Mouse (Mus musculus): ENCODE data around the gene Rasgrp1. TPM values are rescaled to one million over a fixed set of nuclear protein-coding genes. Genes with fewer than 3 reads are reported as not detected.
A peak's percentile ranks its signal among the peaks of the same experiment; 100 is the strongest.

The Rasgrp1 gene
- polyA plus RNA-seq, 1 experiment from 2014 or later: 0.38 TPM

- H3K4me3 ChIP-seq (ENCODE audit: low read length): no peak overlapping the region
- 84% methylated on average over 16 of the region's 16 CpGs for WGBS
- no peak overlapping the region for H3K27ac ChIP-seq (ENCODE audit: low read depth, low read length)
- no peaks in the 10 kb centered on the region for H3K4me1 ChIP-seq (ENCODE audit: control insufficient read depth, insufficient read depth, low read length)
- H3K36me3 ChIP-seq (ENCODE audit: control insufficient read depth, insufficient read depth, low read length): no peaks in the 10 kb centered on the region
- no peak for ATAC-seq (ENCODE audit: low FRiP score, low TSS enrichment)
- H3K9ac ChIP-seq (ENCODE audit: low read depth, low read length): no peak overlapping the region
- H3K4me2 ChIP-seq (replicated peaks; ENCODE audit: low read depth, low read length): no peak overlapping the region
- no peaks in the 10 kb centered on the region for H3K9me3 ChIP-seq (ENCODE audit: control insufficient read depth, low read length)
- no peaks in the 10 kb centered on the region for H3K27me3 ChIP-seq (ENCODE audit: control insufficient read depth, insufficient read depth, low read length)
Observed at GRCm38 (mm10) chr2:117299596-117300448, 43.0 kb downstream of the Rasgrp1 start.

- no peak for ATAC-seq (ENCODE audit: low FRiP score, low TSS enrichment)
- no peak overlapping the region for H3K4me3 ChIP-seq (ENCODE audit: low read length)
- 85% methylated on average over 7 of the region's 7 CpGs for WGBS
- no peaks in the 10 kb centered on the region for H3K36me3 ChIP-seq (ENCODE audit: control insufficient read depth, insufficient read depth, low read length)
- H3K9me3 ChIP-seq (ENCODE audit: control insufficient read depth, low read length): no peaks in the 10 kb centered on the region
- H3K4me2 ChIP-seq (replicated peaks; ENCODE audit: low read depth, low read length): no peak overlapping the region
- H3K9ac ChIP-seq (ENCODE audit: low read depth, low read length): no peak overlapping the region
- no peak overlapping the region for H3K27ac ChIP-seq (ENCODE audit: low read depth, low read length)
- no peaks in the 10 kb centered on the region for H3K4me1 ChIP-seq (ENCODE audit: control insufficient read depth, insufficient read depth, low read length)
- H3K27me3 ChIP-seq (ENCODE audit: control insufficient read depth, insufficient read depth, low read length): no peaks in the 10 kb centered on the region
Observed at GRCm38 (mm10) chr2:117288291-117288690, 54.5 kb downstream of the Rasgrp1 start.

DNA sequence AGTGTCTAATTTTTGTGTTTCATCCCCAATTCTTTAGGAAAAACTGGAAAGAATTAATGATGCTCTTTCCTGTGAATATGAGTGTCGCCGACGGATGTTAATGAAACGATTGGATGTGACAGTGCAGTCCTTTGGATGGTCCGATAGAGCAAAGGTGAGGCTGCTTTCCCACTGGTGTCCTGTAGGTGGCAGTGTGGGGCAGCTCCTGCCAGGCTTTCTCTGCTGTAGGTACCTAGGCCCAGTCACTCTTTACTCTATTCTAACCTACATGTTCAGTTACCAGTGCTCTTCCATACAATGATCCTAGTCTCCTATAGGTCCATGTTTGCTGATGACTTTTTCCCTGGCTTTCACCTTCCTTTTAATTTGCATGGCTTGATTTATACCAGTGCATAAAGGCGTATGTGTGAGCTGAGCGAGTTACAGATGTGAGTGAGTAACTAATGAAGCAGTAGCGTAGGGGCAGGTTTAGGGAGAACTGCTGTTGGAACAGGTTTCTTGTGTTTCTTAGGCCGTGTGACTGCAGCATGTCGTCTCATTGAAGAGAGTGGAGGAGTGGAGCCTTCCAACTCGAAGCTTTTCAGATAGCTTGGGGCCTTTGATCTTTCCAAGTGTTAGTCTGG is 78.9 kb downstream of the Rasgrp1 start:
- Histone ChIP-seq H3K4me1 (ENCODE audit: control insufficient read depth, insufficient read depth, low read length) (no peaks in the 10 kb centered on the region), H3K9me3 (ENCODE audit: control insufficient read depth, low read length) (no peaks in the 10 kb centered on the region), H3K9ac (ENCODE audit: low read depth, low read length) (no peak overlapping the region), H3K27ac (ENCODE audit: low read depth, low read length) (no peak overlapping the region), H3K4me3 (ENCODE audit: low read length) (no peak overlapping the region), H3K4me2 (replicated peaks; ENCODE audit: low read depth, low read length) (no peak overlapping the region), H3K27me3 (ENCODE audit: control insufficient read depth, insufficient read depth, low read length) (no peaks in the 10 kb centered on the region), H3K36me3 (ENCODE audit: control insufficient read depth, insufficient read depth, low read length) (peaks cover 44% of the 10 kb centered on the region)
- WGBS: 74% methylated on average over 11 of the region's 11 CpGs
- ATAC-seq (ENCODE audit: low FRiP score, low TSS enrichment): peak; percentile 28; the same call in 1 of the 2 replicates

DNA sequence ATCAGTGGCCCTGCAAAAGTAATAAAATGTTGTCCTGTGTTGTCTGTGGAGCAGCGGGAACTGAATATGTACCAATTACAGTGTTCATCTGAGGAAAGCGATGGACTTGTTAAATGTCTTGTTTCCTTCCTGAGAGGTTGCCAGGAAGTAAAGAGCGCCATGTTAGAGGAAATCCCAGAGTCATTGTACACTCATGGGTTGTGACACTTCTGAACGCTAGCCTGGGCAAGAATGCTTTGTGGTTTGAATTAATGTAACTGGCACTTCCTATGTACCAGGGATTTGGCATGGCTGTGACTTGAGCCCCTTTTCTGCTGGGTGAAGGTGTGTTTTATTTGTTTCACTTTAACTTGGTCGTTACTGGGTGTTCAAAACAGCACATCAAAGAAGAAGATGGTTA is 80.6 kb downstream of the Rasgrp1 start:
- H3K36me3 ChIP-seq (ENCODE audit: control insufficient read depth, insufficient read depth, low read length): peaks cover 37% of the 10 kb centered on the region
- H3K27ac ChIP-seq (ENCODE audit: low read depth, low read length): no peak overlapping the region
- H3K4me1 ChIP-seq (ENCODE audit: control insufficient read depth, insufficient read depth, low read length): no peaks in the 10 kb centered on the region
- H3K9me3 ChIP-seq (ENCODE audit: control insufficient read depth, low read length): no peaks in the 10 kb centered on the region
- H3K9ac ChIP-seq (ENCODE audit: low read depth, low read length): no peak overlapping the region
- no peak overlapping the region for H3K4me3 ChIP-seq (ENCODE audit: low read length)
- no peak for ATAC-seq (ENCODE audit: low FRiP score, low TSS enrichment)
- no peaks in the 10 kb centered on the region for H3K27me3 ChIP-seq (ENCODE audit: control insufficient read depth, insufficient read depth, low read length)
- H3K4me2 ChIP-seq (replicated peaks; ENCODE audit: low read depth, low read length): no peak overlapping the region
- WGBS: 91% methylated on average over 5 of the region's 5 CpGs

- Histone ChIP-seq H3K4me3 (ENCODE audit: low read length) (no peak overlapping the region), H3K4me1 (ENCODE audit: control insufficient read depth, insufficient read depth, low read length) (no peaks in the 10 kb centered on the region), H3K27ac (ENCODE audit: low read depth, low read length) (no peak overlapping the region), H3K27me3 (ENCODE audit: control insufficient read depth, insufficient read depth, low read length) (no peaks in the 10 kb centered on the region), H3K4me2 (replicated peaks; ENCODE audit: low read depth, low read length) (no peak overlapping the region), H3K36me3 (ENCODE audit: control insufficient read depth, insufficient read depth, low read length) (peaks cover 14% of the 10 kb centered on the region; the same call in 1 of the 2 replicates), H3K9ac (ENCODE audit: low read depth, low read length) (no peak overlapping the region), H3K9me3 (ENCODE audit: control insufficient read depth, low read length) (no peaks in the 10 kb centered on the region)
- ATAC-seq (ENCODE audit: low FRiP score, low TSS enrichment): no peak
- 94% methylated on average over 1 of the region's 1 CpGs for WGBS
Observed at GRCm38 (mm10) chr2:117257617-117258016, 85.2 kb downstream of the Rasgrp1 start.

GRCm38 (mm10) chr2:117255415-117255814 is 87.4 kb downstream of the Rasgrp1 start:
- 84% methylated on average over 2 of the region's 2 CpGs for WGBS
- Histone ChIP-seq H3K4me3 (ENCODE audit: low read length) (no peak overlapping the region), H3K4me1 (ENCODE audit: control insufficient read depth, insufficient read depth, low read length) (peaks cover 6% of the 10 kb centered on the region; the same call in 1 of the 2 replicates), H3K4me2 (replicated peaks; ENCODE audit: low read depth, low read length) (no peak overlapping the region), H3K36me3 (ENCODE audit: control insufficient read depth, insufficient read depth, low read length) (peaks cover 10% of the 10 kb centered on the region; the same call in 1 of the 2 replicates), H3K27ac (ENCODE audit: low read depth, low read length) (no peak overlapping the region), H3K27me3 (ENCODE audit: control insufficient read depth, insufficient read depth, low read length) (no peaks in the 10 kb centered on the region), H3K9ac (ENCODE audit: low read depth, low read length) (no peak overlapping the region), H3K9me3 (ENCODE audit: control insufficient read depth, low read length) (no peaks in the 10 kb centered on the region)
- no peak for ATAC-seq (ENCODE audit: low FRiP score, low TSS enrichment)

- peak overlapping the region; percentile 84 for H3K27ac ChIP-seq (ENCODE audit: low read depth, low read length)
- peak; percentile 77 for ATAC-seq (ENCODE audit: low FRiP score, low TSS enrichment)
- no peaks in the 10 kb centered on the region for H3K36me3 ChIP-seq (ENCODE audit: control insufficient read depth, insufficient read depth, low read length)
- H3K4me1 ChIP-seq (ENCODE audit: control insufficient read depth, insufficient read depth, low read length): peaks cover 7% of the 10 kb centered on the region; the same call in 1 of the 2 replicates
- no peaks in the 10 kb centered on the region for H3K27me3 ChIP-seq (ENCODE audit: control insufficient read depth, insufficient read depth, low read length)
- no peaks in the 10 kb centered on the region for H3K9me3 ChIP-seq (ENCODE audit: control insufficient read depth, low read length)
- 0% methylated on average over 22 of the region's 24 CpGs for WGBS
- H3K9ac ChIP-seq (ENCODE audit: low read depth, low read length): peak overlapping the region; percentile 95
- peak overlapping the region; percentile 94 for H3K4me3 ChIP-seq (ENCODE audit: low read length)
- H3K4me2 ChIP-seq (replicated peaks; ENCODE audit: low read depth, low read length): peak overlapping the region; percentile 47
Observed at GRCm38 (mm10) chr2:117250001-117250510, 92.7 kb downstream of the Rasgrp1 start.

DNA sequence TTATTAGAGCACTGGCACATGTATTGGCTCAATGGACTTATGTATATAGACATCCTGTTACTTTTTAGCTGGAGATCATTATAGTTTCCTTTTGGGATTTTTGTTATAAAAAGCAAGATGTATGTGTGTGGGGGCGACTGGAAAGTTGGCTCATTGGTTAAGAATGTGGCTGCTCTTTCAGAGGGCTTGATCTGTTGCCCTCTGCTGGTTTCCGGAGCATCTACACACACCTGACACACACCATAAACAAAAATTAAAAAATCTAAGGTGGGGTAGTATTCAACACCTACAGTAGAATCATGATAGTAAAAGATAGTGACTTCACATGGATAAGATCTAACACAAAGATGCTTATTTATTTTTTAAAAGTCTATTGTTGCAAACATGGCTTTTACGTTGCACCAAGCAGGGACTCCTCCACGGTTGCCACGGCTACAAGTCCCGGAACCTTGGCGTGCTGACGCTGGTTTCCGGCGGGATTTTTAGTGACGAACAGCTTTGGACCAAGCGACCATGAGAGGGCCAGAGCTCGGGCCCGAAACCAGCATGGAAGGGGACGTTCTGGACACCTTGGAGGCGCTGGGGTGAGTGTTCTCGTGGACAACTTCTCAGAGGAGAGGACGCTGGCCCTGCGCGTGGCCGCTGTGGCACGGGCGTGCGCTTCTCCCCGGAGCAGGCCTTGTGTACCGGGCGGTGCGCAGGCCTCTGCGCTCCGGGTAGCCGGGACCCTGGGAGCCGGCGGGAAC is 93.4 kb downstream of the Rasgrp1 start, which contains the start of gene Fam98b:
TSS of gene Fam98b (plus strand) at position 485 of the 746 bp plus-strand sequence.
- no peaks in the 10 kb centered on the region for H3K36me3 ChIP-seq (ENCODE audit: control insufficient read depth, insufficient read depth, low read length)
- H3K27me3 ChIP-seq (ENCODE audit: control insufficient read depth, insufficient read depth, low read length): no peaks in the 10 kb centered on the region
- peak; percentile 97 for ATAC-seq (ENCODE audit: low FRiP score, low TSS enrichment)
- peak within 1 kb of the TSS; percentile 84 for H3K27ac ChIP-seq (ENCODE audit: low read depth, low read length)
- H3K4me1 ChIP-seq (ENCODE audit: control insufficient read depth, insufficient read depth, low read length): peaks cover 7% of the 10 kb centered on the region; the same call in 1 of the 2 replicates
- peak within 1 kb of the TSS; percentile 94 for H3K4me3 ChIP-seq (ENCODE audit: low read length)
- H3K9ac ChIP-seq (ENCODE audit: low read depth, low read length): peak within 1 kb of the TSS; percentile 95
- H3K9me3 ChIP-seq (ENCODE audit: control insufficient read depth, low read length): no peaks in the 10 kb centered on the region
- WGBS: under 1% methylated on average over 28 of the region's 33 CpGs
- H3K4me2 ChIP-seq (replicated peaks; ENCODE audit: low read depth, low read length): peak within 1 kb of the TSS; percentile 47

All from kidney, embryonic 14.5 days (tissue).